Mouse (Mus musculus) MEL-GATA-1-ER (cell line): ENCODE results near the gene Tars2.
"Not testable (repeated sequence)": the region's sequence is repeated elsewhere in the genome, so short reads cannot be mapped to it uniquely, and the experiment has no call there.

ENCODE experiments used
- DNase-seq: peaks from one replicate; pipeline ENCODE4 v3.0.0-alpha.2; 2012; ENCODE audit warnings: low read depth; ENCODE audit errors: extremely low read depth

The Tars2 gene

GRCm38 (mm10) chr3:95696360-95696759 is 63.6 kb downstream of the Tars2 start:
- DNase-seq, result no peak

DNA sequence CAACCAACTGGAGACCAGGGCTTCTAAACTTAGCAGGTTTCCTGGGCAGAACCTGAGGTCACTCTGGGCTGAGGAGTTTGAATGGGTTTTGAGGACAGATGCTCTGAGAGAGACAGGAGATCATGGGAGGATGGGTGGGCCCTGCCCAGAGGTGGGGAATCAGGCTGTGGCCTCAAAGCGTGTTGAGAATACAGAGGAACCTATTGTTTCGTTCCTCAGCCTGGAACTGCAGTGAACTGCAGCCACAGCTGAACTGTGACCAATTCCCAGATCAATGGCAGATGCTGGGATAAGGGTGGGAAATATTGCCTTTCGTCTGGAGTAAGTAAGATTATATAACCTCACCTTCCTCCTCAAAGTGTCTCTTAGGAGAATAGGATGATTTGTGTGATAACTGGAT is 64.2 kb downstream of the Tars2 start:
- DNase-seq, result no peak

- no peak for DNase-seq
Measured at GRCm38 (mm10) chr3:95694808-95695703, 65.0 kb downstream of the Tars2 start.

- no peak for DNase-seq
Measured at GRCm38 (mm10) chr3:95693821-95694807, 65.9 kb downstream of the Tars2 start.

- DNase-seq, result no peak
Measured at GRCm38 (mm10) chr3:95692677-95693076, 67.3 kb downstream of the Tars2 start.

- DNase-seq, result not testable (repeated sequence)
Measured at GRCm38 (mm10) chr3:95690552-95690951, 69.5 kb downstream of the Tars2 start.
